Mouse (Mus musculus) gastrocnemius, postnatal 36 days (tissue): ENCODE measurements around the gene Bmper. TPM values are rescaled to one million over a fixed set of nuclear protein-coding genes. Genes with fewer than 3 reads are reported as not detected.

Source experiments
- DNase-seq, 2 experiments: peaks; one replicate each; pipeline ENCODE4 v3.0.0; 2022
- intact Hi-C: fragments of 180-260 bp; cut with DNase I; formaldehyde crosslinking; loops from one replicate; pipeline ENCODE4 v1.15.1; 2025
- long read RNA-seq, 2 experiments: library from polyadenylated mRNA; stranded (forward); transcript quantifications; one replicate each; pipeline ENCODE4 v2.0.0; 2021
- total RNA-seq, 2 experiments: library from RNA; stranded (reverse); gene quantifications; 2 replicates each; pipeline ENCODE4 v1.2.3; 2021

The Bmper gene
- total RNA-seq, result 1 to 10 TPM; 3.2 to 5.3 TPM
- long read RNA-seq, experiment 1, partial matches to known transcripts, result 7 of 9 reads
- long read RNA-seq, experiment 1, other reads (novel, unspliced or antisense), result 1 of 9 reads
- long read RNA-seq, experiment 2, partial matches to known transcripts, result 1 of 3 reads
- long read RNA-seq, experiment 2, other reads (novel, unspliced or antisense), result 2 of 3 reads

- peak; percentile 48 to 71 for DNase-seq
- intact Hi-C loops, result no loop called here
Measured at GRCm38 (mm10) chr9:23222841-23223548, at the start of gene Bmper. TSS of gene Bmper (plus strand) at chr9:23223076.

- DNase-seq, result no peak
- intact Hi-C loops, result no loop called here
Measured at GRCm38 (mm10) chr9:23177476-23177875, 45.4 kb upstream of the Bmper start.

- no peak for DNase-seq
- intact Hi-C loops, result no loop called here
Measured at GRCm38 (mm10) chr9:23187181-23187580, 35.7 kb upstream of the Bmper start.

- intact Hi-C loops, result no loop called here
- DNase-seq, result no peak
Measured at GRCm38 (mm10) chr9:23188136-23188535, 34.7 kb upstream of the Bmper start.

- no peak for DNase-seq
- intact Hi-C loops, result no loop called here
Measured at GRCm38 (mm10) chr9:23190950-23191349, 31.9 kb upstream of the Bmper start.

- intact Hi-C loops, result no loop called here
- DNase-seq, result no peak
Measured at GRCm38 (mm10) chr9:23191431-23191830, 31.4 kb upstream of the Bmper start.

GRCm38 (mm10) chr9:23192567-23193331 lies 30.1 kb upstream of the Bmper start:
- intact Hi-C loops, result no loop called here
- no peak for DNase-seq

- intact Hi-C loops, result no loop called here
- no peak for DNase-seq
Measured at GRCm38 (mm10) chr9:23198996-23199395, 23.9 kb upstream of the Bmper start.

GRCm38 (mm10) chr9:23199841-23200240 lies 23.0 kb upstream of the Bmper start:
- intact Hi-C loops, result no loop called here
- DNase-seq, result no peak

GRCm38 (mm10) chr9:23200828-23201227 lies 22.0 kb upstream of the Bmper start:
- DNase-seq, result no peak
- intact Hi-C loops, result no loop called here

- no peak for DNase-seq
- intact Hi-C loops, result no loop called here
Measured at GRCm38 (mm10) chr9:23202431-23202830, 20.4 kb upstream of the Bmper start.

GRCm38 (mm10) chr9:23204339-23205288 lies 18.3 kb upstream of the Bmper start:
- intact Hi-C loops, result no loop called here

GRCm38 (mm10) chr9:23205304-23205703 lies 17.6 kb upstream of the Bmper start:
- DNase-seq, result no peak
- intact Hi-C loops, result no loop called here

More at GRCm38 (mm10) chr9:23204339-23205288, 18.3 kb upstream of the Bmper start:
- DNase-seq, result no peak

- DNase-seq, result no peak
- intact Hi-C loops, result no loop called here
Measured at GRCm38 (mm10) chr9:23205757-23206156, 17.1 kb upstream of the Bmper start.

- no peak for DNase-seq
- intact Hi-C loops, result no loop called here
Measured at GRCm38 (mm10) chr9:23206181-23206580, 16.7 kb upstream of the Bmper start.

- intact Hi-C loops, result loop anchor here (2.0 to 10.0 kb wide), 4 partner anchors 186 to 658 kb away; no protein-coding TSS in a partner anchor
- DNase-seq, result peak; percentile 59 to 72
Measured at GRCm38 (mm10) chr9:23212303-23212702, 10.6 kb upstream of the Bmper start.

- no peak for DNase-seq
- intact Hi-C loops, result loop anchor here (10.0 kb wide), 3 partner anchors 305 to 665 kb away; no protein-coding TSS in a partner anchor
Measured at GRCm38 (mm10) chr9:23219754-23220153, 3.1 kb upstream of the Bmper start.

GRCm38 (mm10) chr9:23221976-23222375 lies 900 bp upstream of the Bmper start:
- intact Hi-C loops, result no loop called here
- DNase-seq, result no peak

GRCm38 (mm10) chr9:23222492-23222840 lies 410 bp upstream of the Bmper start:
- intact Hi-C loops, result no loop called here
- DNase-seq, result no peak

GRCm38 (mm10) chr9:23223549-23224077 lies 737 bp downstream of the Bmper start:
- DNase-seq, result no peak
- intact Hi-C loops, result no loop called here
